Mouse (Mus musculus): ENCODE measurements at regions not wholly inside any gene's neighbourhood (a gene's known extent, or its start where the extent isn't known, plus 50 kb on each side); places are given as distances from the start of the nearest gene placed in this dataset.

DNA sequence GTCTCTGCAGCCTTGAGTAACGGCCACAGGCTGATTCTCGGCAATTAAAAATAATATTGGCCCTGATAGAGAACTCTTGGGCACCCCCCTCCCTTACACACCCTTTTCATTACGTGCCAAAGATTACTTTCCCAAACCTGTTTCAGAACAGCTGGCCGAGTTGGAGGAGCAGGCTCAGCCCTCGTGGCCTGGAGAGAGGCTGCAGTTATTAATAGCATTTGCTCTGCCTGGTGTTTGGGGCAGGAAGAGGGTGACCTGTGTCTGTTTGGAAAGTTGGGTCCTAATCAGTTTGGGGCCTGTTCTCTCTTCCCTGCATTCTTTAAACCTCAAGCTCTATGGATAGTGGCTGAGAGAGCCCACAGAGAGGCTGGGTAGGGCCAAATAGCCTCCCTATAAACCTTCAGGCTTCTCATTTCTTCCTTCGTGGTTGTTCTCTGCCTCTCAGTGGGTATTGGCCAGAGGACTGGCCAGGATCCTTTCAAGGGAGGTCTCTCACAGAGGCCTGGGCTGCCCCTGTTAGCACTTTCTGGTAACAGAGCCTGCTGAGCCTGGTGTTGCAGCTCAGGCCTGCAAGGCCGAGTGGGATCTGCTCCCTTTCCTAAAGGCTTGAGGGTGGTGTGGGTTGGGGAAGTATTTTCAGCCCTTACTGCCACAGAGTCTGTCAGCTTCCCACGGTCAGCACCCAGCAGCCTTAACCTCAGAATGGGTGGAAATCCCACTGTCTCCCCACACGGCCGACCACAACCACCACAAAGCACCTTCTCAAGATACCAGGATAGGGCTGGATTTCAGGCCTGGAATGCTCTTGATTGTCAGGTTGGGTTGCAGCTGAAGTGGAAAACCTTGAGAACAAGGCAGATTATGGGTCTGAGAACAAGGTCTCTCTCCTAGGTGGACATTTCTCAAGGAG, 206.7 kb downstream of the Zfp36l1 start:
- ATAC-seq (ENCODE audit: low FRiP score, low read depth), result no peak
- no peaks in the 10 kb centered on the region for H3K27me3 ChIP-seq (replicated peaks)
- peaks cover 18% of the 10 kb centered on the region; the same call in 1 of the 2 replicates for H3K4me1 ChIP-seq
- WGBS, result 65% methylated on average over 10 of the region's 10 CpGs
- no peaks in the 10 kb centered on the region for H3K36me3 ChIP-seq
- H3K9ac ChIP-seq, result no peak overlapping the region
- H3K4me3 ChIP-seq, result no peak overlapping the region
- no peaks in the 10 kb centered on the region for H3K9me3 ChIP-seq
- H3K4me2 ChIP-seq (replicated peaks), result no peak overlapping the region
- no peak overlapping the region for H3K27ac ChIP-seq

DNA sequence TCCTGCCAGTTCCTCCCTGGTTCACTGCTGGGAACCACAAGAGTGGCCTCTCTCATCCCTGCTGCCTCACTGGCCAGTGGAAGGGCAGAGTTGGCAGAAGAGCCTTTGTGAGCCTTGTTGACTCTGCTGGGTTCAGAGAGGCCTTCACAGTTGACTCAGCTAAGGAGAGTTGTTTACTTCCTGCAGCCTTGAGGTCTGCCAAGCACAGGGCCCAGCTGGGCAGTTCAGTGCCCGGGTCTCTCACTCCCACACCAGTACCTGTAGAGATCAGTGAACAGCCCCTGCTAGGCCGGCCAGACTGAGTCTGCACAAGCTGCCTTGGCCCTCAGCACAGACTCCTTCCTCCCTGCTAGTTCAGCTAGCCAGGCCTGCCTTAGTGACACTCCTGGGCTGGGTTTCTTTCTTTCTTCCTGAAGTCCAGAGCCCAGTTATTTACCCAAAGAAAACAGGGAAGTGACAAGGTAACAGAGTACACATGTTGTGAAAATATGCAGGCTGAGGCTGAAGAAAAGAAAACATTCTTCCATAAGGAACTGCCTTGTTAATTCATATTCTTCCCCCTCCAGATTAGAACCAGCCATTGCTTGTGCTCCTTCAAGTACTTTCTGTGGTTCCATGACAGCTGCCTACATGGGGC, 207.8 kb downstream of the Zfp36l1 start:
- no peak overlapping the region for H3K4me3 ChIP-seq
- no peak for ATAC-seq (ENCODE audit: low FRiP score, low read depth)
- H3K36me3 ChIP-seq, result no peaks in the 10 kb centered on the region
- H3K27ac ChIP-seq, result no peak overlapping the region
- no peak overlapping the region for H3K9ac ChIP-seq
- H3K27me3 ChIP-seq (replicated peaks), result no peaks in the 10 kb centered on the region
- H3K9me3 ChIP-seq, result no peaks in the 10 kb centered on the region
- H3K4me1 ChIP-seq, result 0 out of 2 replicates have a peak, but pooled peaks cover 13% of the 10 kb centered on the region
- no peak overlapping the region for H3K4me2 ChIP-seq (replicated peaks)
- WGBS, result 70% methylated on average over 2 of the region's 2 CpGs

DNA sequence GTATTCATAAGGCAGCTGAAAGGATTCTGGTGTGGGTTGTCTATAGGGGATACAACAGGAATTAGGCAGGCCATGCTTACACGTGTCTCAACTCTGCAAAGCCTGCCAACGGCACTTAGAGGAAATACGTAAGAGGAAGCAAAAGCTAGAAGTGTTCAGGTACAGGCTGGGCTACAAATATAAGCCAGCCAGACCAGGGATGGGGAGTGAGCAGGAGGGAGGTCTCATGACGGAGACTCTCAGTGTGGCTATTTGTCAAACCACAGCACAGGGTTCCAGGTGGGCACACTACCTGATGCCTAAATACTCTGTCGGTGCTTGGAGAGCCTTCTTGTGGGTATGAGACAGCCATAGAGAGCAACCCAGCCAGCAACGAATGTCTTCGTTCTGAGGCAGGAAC, 210.1 kb downstream of the Zfp36l1 start:
- no peak overlapping the region for H3K9ac ChIP-seq
- H3K4me1 ChIP-seq, result peaks cover 24% of the 10 kb centered on the region
- WGBS, result 82% methylated on average over 7 of the region's 7 CpGs
- no peaks in the 10 kb centered on the region for H3K27me3 ChIP-seq (replicated peaks)
- no peak for ATAC-seq (ENCODE audit: low FRiP score, low read depth)
- H3K36me3 ChIP-seq, result no peaks in the 10 kb centered on the region
- H3K4me2 ChIP-seq (replicated peaks), result no peak overlapping the region
- no peak overlapping the region for H3K27ac ChIP-seq
- peaks cover 7% of the 10 kb centered on the region; the same call in 1 of the 2 replicates for H3K9me3 ChIP-seq
- no peak overlapping the region for H3K4me3 ChIP-seq

DNA sequence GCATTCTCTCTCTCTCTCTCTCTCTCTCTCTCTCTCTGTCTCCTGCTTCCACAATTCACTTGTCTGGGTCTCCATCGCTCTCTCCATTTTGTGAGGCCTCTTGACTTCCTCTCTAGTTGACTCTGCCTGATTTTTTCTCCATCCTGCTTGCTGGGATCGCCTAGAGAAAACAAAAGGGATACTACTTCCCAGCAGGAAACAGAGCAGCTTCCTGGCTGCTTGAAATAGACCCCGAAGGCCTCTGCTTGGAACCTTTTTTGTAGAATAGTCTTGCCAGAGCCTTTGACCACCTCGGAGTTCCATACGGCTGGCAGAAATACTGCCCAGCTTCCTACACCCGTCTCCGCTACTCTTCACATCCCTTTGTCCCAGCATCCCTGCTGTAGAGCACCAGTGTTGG, 210.7 kb downstream of the Zfp36l1 start:
- no peaks in the 10 kb centered on the region for H3K27me3 ChIP-seq (replicated peaks)
- no peak overlapping the region for H3K9ac ChIP-seq
- H3K4me1 ChIP-seq, result peaks cover 30% of the 10 kb centered on the region
- no peak for ATAC-seq (ENCODE audit: low FRiP score, low read depth)
- H3K4me3 ChIP-seq, result no peak overlapping the region
- no peak overlapping the region for H3K27ac ChIP-seq
- no peaks in the 10 kb centered on the region for H3K36me3 ChIP-seq
- 35% methylated on average over 7 of the region's 7 CpGs for WGBS
- H3K4me2 ChIP-seq (replicated peaks), result no peak overlapping the region
- H3K9me3 ChIP-seq, result peaks cover 7% of the 10 kb centered on the region; the same call in 1 of the 2 replicates

DNA sequence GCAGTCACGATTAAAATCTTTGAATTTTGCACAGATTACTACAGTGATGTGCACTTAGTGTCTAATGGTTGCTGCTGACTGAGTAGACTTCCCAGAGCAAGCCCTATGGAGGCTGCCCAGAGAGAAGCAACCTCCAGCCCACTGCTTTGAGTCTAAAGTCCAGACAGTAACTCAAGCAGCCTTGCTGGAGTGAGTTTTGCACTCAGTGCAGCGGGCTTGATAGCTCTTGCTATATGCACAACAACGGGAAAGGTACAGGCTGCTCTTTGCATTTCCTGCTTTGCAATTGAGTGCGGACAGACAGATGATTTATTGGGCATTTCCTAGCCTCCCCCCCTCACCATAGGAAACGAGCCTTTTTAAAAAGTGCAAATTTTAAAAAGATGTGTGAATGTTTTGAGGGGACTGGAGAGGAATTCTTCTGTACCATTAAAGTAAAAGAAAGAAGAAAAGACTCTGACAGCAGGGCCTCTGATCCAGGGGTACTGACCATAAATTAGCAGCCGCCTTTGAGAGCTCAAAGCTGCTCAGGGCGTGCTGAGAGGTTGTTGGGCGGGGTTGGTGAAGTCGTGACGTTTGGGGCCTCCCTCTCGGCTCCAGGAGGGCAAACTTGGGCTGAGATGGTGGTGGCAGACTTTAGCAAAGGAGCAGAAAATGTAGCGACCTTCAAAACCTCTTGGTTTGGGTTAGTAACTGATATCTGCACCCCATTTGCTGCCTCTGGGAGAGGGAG, 214.4 kb downstream of the Zfp36l1 start:
- ATAC-seq (ENCODE audit: low FRiP score, low read depth), result peak; percentile 57; the same call in 1 of the 2 replicates
- Histone ChIP-seq H3K4me2 (replicated peaks) (0 out of 2 replicates have a peak overlapping the region, but pooled peaks have one; percentile 9), H3K4me3 (no peak overlapping the region), H3K4me1 (peaks cover 50% of the 10 kb centered on the region), H3K27ac (no peak overlapping the region), H3K27me3 (replicated peaks) (no peaks in the 10 kb centered on the region), H3K36me3 (no peaks in the 10 kb centered on the region), H3K9ac (no peak overlapping the region), H3K9me3 (peaks cover 7% of the 10 kb centered on the region; the same call in 1 of the 2 replicates)
- 6% methylated on average over 12 of the region's 12 CpGs for WGBS

DNA sequence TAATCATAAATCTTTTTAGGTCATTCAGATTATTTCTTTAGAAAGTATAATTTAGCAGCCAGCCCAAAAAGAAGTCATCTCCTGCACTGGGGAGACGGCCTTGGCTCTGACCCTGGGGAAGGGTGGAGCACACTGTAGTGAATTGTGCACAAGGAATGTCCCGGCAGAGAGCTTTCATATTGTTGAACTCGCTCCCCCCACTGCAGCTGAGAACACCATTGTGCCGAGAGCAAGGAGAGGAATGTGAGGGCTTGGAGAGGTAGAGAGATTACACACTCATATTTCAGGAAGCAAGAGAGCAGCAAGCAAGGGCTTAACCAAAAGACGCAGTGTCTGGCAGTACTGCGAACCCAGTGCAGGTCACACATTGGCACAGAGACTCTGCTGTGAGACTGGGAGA, 216.8 kb downstream of the Zfp36l1 start:
- Histone ChIP-seq H3K4me1 (peaks cover 42% of the 10 kb centered on the region), H3K4me3 (no peak overlapping the region), H3K9ac (no peak overlapping the region), H3K27me3 (replicated peaks) (no peaks in the 10 kb centered on the region), H3K36me3 (no peaks in the 10 kb centered on the region), H3K4me2 (replicated peaks) (no peak overlapping the region), H3K27ac (no peak overlapping the region), H3K9me3 (peaks cover 7% of the 10 kb centered on the region; the same call in 1 of the 2 replicates)
- WGBS, result 18% methylated on average over 6 of the region's 6 CpGs
- ATAC-seq (ENCODE audit: low FRiP score, low read depth), result no peak

DNA sequence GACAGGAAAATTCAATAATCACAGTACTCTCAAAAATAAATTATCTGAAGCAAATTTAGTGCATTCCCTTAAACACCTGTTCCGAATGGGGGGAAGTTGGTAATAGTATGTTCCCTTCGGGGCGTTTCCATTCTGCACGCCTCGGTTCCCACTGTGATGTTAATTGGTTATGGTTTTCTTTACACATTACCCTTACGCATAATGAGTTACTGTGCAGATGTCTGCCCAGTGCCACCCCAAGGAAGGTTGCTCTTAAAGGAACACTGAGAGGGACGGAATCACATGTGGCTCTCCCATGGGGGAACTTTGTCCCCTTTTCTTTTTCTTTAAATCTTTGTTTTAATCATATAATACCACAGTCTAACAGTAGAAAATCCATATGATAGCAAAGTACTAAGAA, 217.5 kb downstream of the Zfp36l1 start:
- Histone ChIP-seq H3K27me3 (replicated peaks) (no peaks in the 10 kb centered on the region), H3K4me2 (replicated peaks) (no peak overlapping the region), H3K4me1 (peaks cover 47% of the 10 kb centered on the region), H3K27ac (no peak overlapping the region), H3K9me3 (peaks cover 7% of the 10 kb centered on the region; the same call in 1 of the 2 replicates), H3K36me3 (no peaks in the 10 kb centered on the region), H3K4me3 (no peak overlapping the region), H3K9ac (no peak overlapping the region)
- 30% methylated on average over 7 of the region's 7 CpGs for WGBS
- ATAC-seq (ENCODE audit: low FRiP score, low read depth), result peak; percentile 69; the same call in 1 of the 2 replicates

DNA sequence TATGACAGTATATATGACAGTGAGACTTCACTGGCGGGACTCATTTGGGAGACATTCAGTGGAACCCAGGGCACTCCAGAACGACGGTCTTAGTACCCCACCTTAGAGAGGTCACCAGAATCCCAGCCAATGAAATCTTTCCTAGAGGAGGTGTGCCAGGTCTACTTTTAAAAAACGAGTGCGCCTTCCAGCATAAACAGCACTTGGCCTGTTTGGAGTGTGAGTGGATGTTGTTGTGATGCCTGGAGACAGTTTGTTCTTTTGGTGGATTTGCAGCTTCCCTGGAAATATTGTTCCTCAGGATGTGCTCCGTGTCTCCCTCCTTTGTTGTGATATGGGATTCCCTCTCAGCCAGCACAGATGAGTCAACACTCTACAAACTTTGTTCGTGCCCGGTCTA, 219.9 kb downstream of the Zfp36l1 start:
- 93% methylated on average over 8 of the region's 8 CpGs for WGBS
- no peaks in the 10 kb centered on the region for H3K27me3 ChIP-seq (replicated peaks)
- no peak for ATAC-seq (ENCODE audit: low FRiP score, low read depth)
- H3K4me2 ChIP-seq (replicated peaks), result no peak overlapping the region
- no peaks in the 10 kb centered on the region for H3K36me3 ChIP-seq
- no peak overlapping the region for H3K9ac ChIP-seq
- H3K4me3 ChIP-seq, result no peak overlapping the region
- peaks cover 36% of the 10 kb centered on the region for H3K4me1 ChIP-seq
- no peaks in the 10 kb centered on the region for H3K9me3 ChIP-seq
- H3K27ac ChIP-seq, result no peak overlapping the region

DNA sequence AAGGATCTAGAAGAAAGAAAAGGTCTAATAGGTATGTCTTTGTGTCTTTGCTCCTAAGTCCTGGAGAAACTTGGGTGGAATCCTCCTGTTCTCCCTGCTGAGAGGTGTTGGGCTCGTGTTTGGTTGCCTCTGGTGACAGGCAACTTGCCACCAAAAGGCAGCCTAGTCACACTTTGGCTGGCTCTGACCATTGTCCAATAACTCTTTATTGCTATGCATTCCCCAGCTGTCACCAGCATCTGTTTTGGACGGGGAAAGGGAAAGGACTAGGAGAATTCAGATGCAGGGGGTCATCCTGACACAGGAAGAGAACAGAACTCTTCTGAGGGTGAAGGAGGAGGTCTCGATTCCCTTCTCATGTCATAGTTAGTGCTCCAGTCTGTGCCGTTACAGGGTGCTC, 220.9 kb downstream of the Zfp36l1 start:
- WGBS, result 61% methylated on average over 4 of the region's 4 CpGs
- no peak overlapping the region for H3K27ac ChIP-seq
- no peak for ATAC-seq (ENCODE audit: low FRiP score, low read depth)

DNA sequence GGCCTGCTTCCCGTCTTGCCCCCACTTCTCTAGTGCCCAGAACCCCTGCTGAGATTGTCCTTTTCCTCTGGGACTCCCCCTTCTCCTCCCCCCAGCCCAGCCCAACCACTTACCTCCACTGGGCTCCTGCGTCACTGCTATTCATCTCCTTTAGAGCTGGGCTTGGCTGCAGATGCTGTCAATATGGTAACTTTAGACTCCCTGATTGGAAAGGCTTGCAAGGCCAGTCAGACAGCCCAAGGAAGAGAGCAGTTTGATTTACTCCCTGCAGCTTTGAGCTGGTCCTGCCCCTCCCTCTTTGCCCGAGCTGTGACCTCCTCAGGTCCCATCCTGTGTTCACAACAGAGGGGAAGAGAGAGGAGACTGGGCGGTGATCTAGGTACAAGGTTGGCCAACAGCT, 221.9 kb downstream of the Zfp36l1 start:
- Histone ChIP-seq H3K4me1 (peaks cover 27% of the 10 kb centered on the region), H3K4me3 (no peak overlapping the region), H3K36me3 (no peaks in the 10 kb centered on the region), H3K27ac (no peak overlapping the region), H3K9ac (no peak overlapping the region), H3K27me3 (replicated peaks) (no peaks in the 10 kb centered on the region), H3K9me3 (no peaks in the 10 kb centered on the region), H3K4me2 (replicated peaks) (no peak overlapping the region)
- WGBS, result 9% methylated on average over 4 of the region's 4 CpGs
- ATAC-seq (ENCODE audit: low FRiP score, low read depth), result peak; percentile 17; the same call in 1 of the 2 replicates

More for the DNA sequence above, 220.9 kb downstream of the Zfp36l1 start:
- Histone ChIP-seq H3K4me3 (no peak overlapping the region), H3K9me3 (no peaks in the 10 kb centered on the region), H3K27me3 (replicated peaks) (no peaks in the 10 kb centered on the region), H3K9ac (no peak overlapping the region), H3K4me2 (replicated peaks) (no peak overlapping the region), H3K4me1 (peaks cover 35% of the 10 kb centered on the region), H3K36me3 (no peaks in the 10 kb centered on the region)

DNA sequence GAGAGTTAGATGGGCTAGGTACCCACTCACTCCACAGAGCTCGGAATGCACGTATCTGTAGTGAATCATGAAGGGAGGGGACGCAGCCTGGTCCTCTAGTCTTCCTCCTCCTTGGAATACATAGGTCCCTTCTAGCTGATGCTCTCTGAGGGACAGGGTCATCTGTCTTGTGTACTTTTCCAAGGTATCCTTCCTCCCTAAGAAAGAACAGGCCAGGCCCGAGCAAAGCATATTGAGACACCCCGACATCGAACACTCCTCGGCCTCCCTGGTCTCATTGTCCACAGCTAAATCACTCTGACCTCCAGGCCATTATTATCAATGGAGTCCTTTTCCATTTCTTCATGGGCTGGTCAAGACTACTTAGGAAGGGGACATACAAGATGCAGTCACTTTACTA, 222.5 kb downstream of the Zfp36l1 start:
- Histone ChIP-seq H3K27ac (no peak overlapping the region), H3K4me1 (peaks cover 22% of the 10 kb centered on the region), H3K9ac (no peak overlapping the region), H3K36me3 (no peaks in the 10 kb centered on the region), H3K27me3 (replicated peaks) (no peaks in the 10 kb centered on the region), H3K4me2 (replicated peaks) (no peak overlapping the region), H3K4me3 (no peak overlapping the region), H3K9me3 (no peaks in the 10 kb centered on the region)
- 89% methylated on average over 7 of the region's 7 CpGs for WGBS
- ATAC-seq (ENCODE audit: low FRiP score, low read depth), result no peak

DNA sequence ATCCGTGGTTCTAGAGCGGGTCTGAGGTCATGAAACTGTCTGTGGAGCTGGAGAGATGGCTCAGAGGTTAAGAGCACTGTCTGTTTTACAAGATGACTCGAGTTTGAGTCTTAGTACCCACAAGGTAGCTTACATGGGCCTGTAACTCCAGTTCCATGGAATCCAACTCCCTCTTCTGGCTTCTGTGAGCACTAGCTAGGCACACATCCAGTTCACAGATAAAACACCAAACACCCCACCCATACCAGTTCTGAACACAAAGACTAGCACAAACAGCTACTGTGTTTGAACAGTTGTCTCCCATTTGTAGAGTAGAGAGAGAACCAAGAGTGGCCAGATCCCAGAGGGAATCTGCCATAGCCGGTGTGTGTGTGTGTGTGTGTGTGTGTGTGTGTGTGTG, 224.0 kb downstream of the Zfp36l1 start:
- WGBS, result 92% methylated on average over 4 of the region's 4 CpGs
- ATAC-seq (ENCODE audit: low FRiP score, low read depth), result no peak

More for the DNA sequence above, 224.0 kb downstream of the Zfp36l1 start:
- H3K9ac ChIP-seq, result no peak overlapping the region
- H3K4me1 ChIP-seq, result peaks cover 15% of the 10 kb centered on the region
- no peak overlapping the region for H3K4me3 ChIP-seq
- H3K27me3 ChIP-seq (replicated peaks), result no peaks in the 10 kb centered on the region
- H3K36me3 ChIP-seq, result no peaks in the 10 kb centered on the region
- no peak overlapping the region for H3K4me2 ChIP-seq (replicated peaks)
- H3K9me3 ChIP-seq, result no peaks in the 10 kb centered on the region
- H3K27ac ChIP-seq, result no peak overlapping the region

All from neural tube, embryonic 12.5 days (tissue).